In genomic region chr9:45980611-45981010, GRCm38 (mm10) we compare ENCODE assay signal across 15 mouse cellular contexts. TPM values are rescaled to one million over a fixed set of nuclear protein-coding genes. Genes with fewer than 3 reads are reported as not detected.
"Had no signal": no experiment of that assay in that cellular context is flagged by ENCODE, and none has a peak within 500 bp of the region (broad histone marks: within the 10 kb centered on the region; RNA-seq: fewer than 3 reads in every experiment).

No protein-coding gene starts in this region.

- H3K9ac ChIP-seq: limb, embryonic 12.5 days; limb, embryonic 15.5 days had no signal

- DNase-seq: kidney, adult 11 months; kidney, adult 9 months; kidney, postnatal 14 days; kidney, postnatal 4 days; left cerebral cortex, postnatal 4 days; lung, adult 2 months; lung, postnatal 14 days; lung, postnatal 4 days; midbrain, embryonic 14.5 days; thymus, adult 18-20 months; thymus, postnatal 36 days had no signal

- H3K27ac ChIP-seq: limb, embryonic 12.5 days; limb, embryonic 15.5 days had no signal

- H3K9me3 ChIP-seq: limb, embryonic 12.5 days; limb, embryonic 15.5 days had no signal

- H3K27me3 ChIP-seq: limb, embryonic 12.5 days; limb, embryonic 15.5 days had no signal

- H3K4me3 ChIP-seq: limb, embryonic 12.5 days; limb, embryonic 15.5 days had no signal

- H3K4me2 ChIP-seq: limb, embryonic 12.5 days; limb, embryonic 15.5 days; midbrain, embryonic 11.5 days had no signal

RNA-seq across cellular contexts. Expression of gene Tagln, which starts 44.8 kb away (rescaled TPM):
- total RNA-seq: megakaryocyte-erythroid progenitor cell, adult 5-6 weeks had no signal
